Mouse (Mus musculus): ENCODE results near the gene Gpr132. TPM values are rescaled to one million over a fixed set of nuclear protein-coding genes. Genes with fewer than 3 reads are reported as not detected.

The Gpr132 gene
- under 1 TPM in 1 of 2 experiments, not detected in 1; 0.09 TPM for total RNA-seq (2021)
- long read RNA-seq, experiment 1: 0 reads
- long read RNA-seq, experiment 2: 0 reads

- DNase-seq: no peak
These were observed at the start of gene Gpr132 for GRCm38 (mm10) chr12:112868178-112869087. Gene Gpr132, minus strand, starts transcription at chr12:112868228.

GRCm38 (mm10) chr12:112917486-112917885 lies 49.5 kb upstream of the Gpr132 start:
- no peak for DNase-seq

GRCm38 (mm10) chr12:112916698-112917400 lies 48.8 kb upstream of the Gpr132 start:
- peak; percentile 74 for DNase-seq

GRCm38 (mm10) chr12:112915587-112915986 lies 47.6 kb upstream of the Gpr132 start:
- DNase-seq: no peak

- DNase-seq: no peak
These were observed 46.5 kb upstream of the Gpr132 start for GRCm38 (mm10) chr12:112914527-112914926.

GRCm38 (mm10) chr12:112912951-112913745 lies 45.1 kb upstream of the Gpr132 start:
- no peak for DNase-seq

- no peak for DNase-seq
These were observed 43.7 kb upstream of the Gpr132 start for GRCm38 (mm10) chr12:112911701-112912100.

- no peak for DNase-seq
These were observed 41.0 kb upstream of the Gpr132 start for GRCm38 (mm10) chr12:112908991-112909390.

GRCm38 (mm10) chr12:112905001-112905400 lies 37.0 kb upstream of the Gpr132 start:
- DNase-seq: no peak

GRCm38 (mm10) chr12:112903941-112904340 lies 35.9 kb upstream of the Gpr132 start:
- DNase-seq: peak; percentile 53

- DNase-seq: no peak
These were observed 32.6 kb upstream of the Gpr132 start for GRCm38 (mm10) chr12:112900641-112901040.

GRCm38 (mm10) chr12:112898960-112899359 lies 30.9 kb upstream of the Gpr132 start:
- no peak for DNase-seq

GRCm38 (mm10) chr12:112898351-112898750 lies 30.3 kb upstream of the Gpr132 start:
- no peak for DNase-seq

GRCm38 (mm10) chr12:112897522-112898212 lies 29.6 kb upstream of the Gpr132 start:
- DNase-seq: no peak

- peak; percentile 3 for DNase-seq
These were observed 26.9 kb upstream of the Gpr132 start for GRCm38 (mm10) chr12:112894969-112895368.

GRCm38 (mm10) chr12:112894303-112894884 lies 26.4 kb upstream of the Gpr132 start:
- peak; percentile 3 for DNase-seq

GRCm38 (mm10) chr12:112885465-112885864 lies 17.4 kb upstream of the Gpr132 start:
- DNase-seq: peak; percentile 2

GRCm38 (mm10) chr12:112881301-112881815 lies 13.3 kb upstream of the Gpr132 start:
- no peak for DNase-seq

- peak; percentile 4 for DNase-seq
These were observed 12.6 kb upstream of the Gpr132 start for GRCm38 (mm10) chr12:112880661-112881060.

- no peak for DNase-seq
These were observed 11.7 kb upstream of the Gpr132 start for GRCm38 (mm10) chr12:112879731-112880130.

- DNase-seq: no peak
These were observed 9.6 kb upstream of the Gpr132 start for GRCm38 (mm10) chr12:112877607-112878020.
